In the genomic region with DNA sequence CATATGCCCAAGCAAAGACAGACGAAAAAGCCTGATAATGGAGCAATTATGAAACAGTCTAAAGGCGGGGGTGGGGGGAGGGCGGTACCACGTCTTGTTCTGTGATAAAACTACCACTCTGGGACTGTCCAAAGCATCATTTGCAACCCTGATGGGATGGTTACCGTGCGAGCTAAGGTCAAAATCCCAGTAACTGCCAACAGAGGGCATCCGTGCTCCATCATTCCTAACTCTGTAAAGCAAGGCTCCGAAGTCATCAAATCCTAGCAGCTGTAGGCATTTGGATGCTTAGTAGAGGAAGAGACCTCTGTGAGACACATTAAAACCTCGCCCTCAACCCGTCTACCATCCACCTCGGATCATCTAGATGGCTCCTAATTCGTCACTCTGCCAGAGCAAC, we compare ENCODE assay signal across 9 mouse cellular contexts.
A peak's percentile ranks its signal among the peaks of the same experiment; 100 is the strongest.
DNase-seq lines count a peak whose midpoint lies in the region; ATAC-seq lines count a peak whose summit lies in the region.
"Had no signal": no experiment of that assay in that cellular context is flagged by ENCODE, and none has a peak within 500 bp of the region (broad histone marks: within the 10 kb centered on the region; RNA-seq: fewer than 3 reads in every experiment).

No protein-coding gene starts in this region.

- H3K4me1 ChIP-seq in forebrain, embryonic 14.5 days (ENCODE audit: control insufficient read depth, insufficient read depth, low read length): no peaks in the 10 kb centered on the region; the same call in 1 of the 2 replicates

- no peaks in the 10 kb centered on the region for H3K9me3 ChIP-seq in forebrain, embryonic 14.5 days (replicated peaks; ENCODE audit: control insufficient read depth, low read length)
- H3K9me3 ChIP-seq: neural tube, embryonic 12.5 days had no signal

- no peak overlapping the region for H3K27ac ChIP-seq in forebrain, embryonic 14.5 days (ENCODE audit: low read depth, low read length)
- H3K27ac ChIP-seq: neural tube, embryonic 12.5 days had no signal

- 17% methylated on average over 12 of the region's 12 CpGs for WGBS in forebrain, embryonic 14.5 days
- WGBS in large intestine, adult 2 months: 18% methylated on average over 12 of the region's 12 CpGs

- no peak overlapping the region for H3K4me2 ChIP-seq in forebrain, embryonic 14.5 days (ENCODE audit: low read length)
- H3K4me2 ChIP-seq: neural tube, embryonic 12.5 days had no signal

- H3K9ac ChIP-seq in forebrain, embryonic 14.5 days (ENCODE audit: low read length): no peak overlapping the region
- H3K9ac ChIP-seq: neural tube, embryonic 12.5 days had no signal

- peak; percentile 54 for ATAC-seq in forebrain, embryonic 14.5 days

- no peaks in the 10 kb centered on the region; the same call in 1 of the 2 replicates for H3K27me3 ChIP-seq in forebrain, embryonic 14.5 days (replicated peaks; ENCODE audit: control insufficient read depth, insufficient read depth, low read length)
- H3K27me3 ChIP-seq: neural tube, embryonic 12.5 days had no signal

- peak; percentile 87 for DNase-seq in embryo, embryonic 10 days (ENCODE audit: low spot score)
- no peak for DNase-seq in embryo, embryonic 9.5 days (ENCODE audit: extremely low spot score)
- DNase-seq in urinary bladder, postnatal 25 days (ENCODE audit: low spot score): peak; percentile 44
- no peak for DNase-seq in urinary bladder, postnatal 4 days (ENCODE audit: low spot score in 2 of 2)
- peak; percentile 84 for DNase-seq in forebrain, embryonic 14.5 days (ENCODE audit: low spot score)
- DNase-seq in large intestine, adult 2 months (ENCODE audit: low read depth, low spot score): peak; percentile 19
- DNase-seq in lung, postnatal 14 days: peak; percentile 70
- peak; percentile 69 for DNase-seq in right cerebral cortex, postnatal 4 days

- no peak overlapping the region for H3K4me3 ChIP-seq in forebrain, embryonic 14.5 days (ENCODE audit: low read depth, low read length)
- H3K4me3 ChIP-seq: neural tube, embryonic 12.5 days had no signal

- no peaks in the 10 kb centered on the region for H3K36me3 ChIP-seq in forebrain, embryonic 14.5 days (ENCODE audit: control insufficient read depth, insufficient read depth, low read length)
- H3K36me3 ChIP-seq: neural tube, embryonic 12.5 days had no signal

Comparison
In these comparisons a context has a peak if more than half of its experiments do, and no peak if none do; other contexts are left out.
1. DNase-seq: peak in embryo, embryonic 10 days (single experiment), urinary bladder, postnatal 25 days (single experiment), forebrain, embryonic 14.5 days (single experiment), large intestine, adult 2 months (single experiment), lung, postnatal 14 days (single experiment) and right cerebral cortex, postnatal 4 days (single experiment); none in embryo, embryonic 9.5 days (single experiment) and urinary bladder, postnatal 4 days (0 of 2).